Mouse (Mus musculus) ES-E14 (cell line): Measurements from ENCODE around the gene Robo2.

ENCODE experiments used
- MAFK ChIP-seq: IDR thresholded peaks from 2 replicates; pipeline ENCODE4 v1.6.1; 2014; ENCODE audit warnings: mild to moderate bottlenecking, low read depth, low read length, inconsistent platforms; ENCODE audit not compliant: insufficient read depth
- ZC3H11A ChIP-seq: IDR thresholded peaks from 2 replicates; pipeline ENCODE4 v1.6.1; 2012; ENCODE audit warnings: low read depth, mild to moderate bottlenecking, inconsistent platforms, low read length, borderline replicate concordance
- ZNF384 ChIP-seq: IDR thresholded peaks from 2 replicates; pipeline ENCODE4 v1.6.1; 2012; ENCODE audit warnings: low read depth, low read length, inconsistent platforms

- TF ChIP-seq ZNF384 (no peak), MAFK (no peak), ZC3H11A (no peak)
Measured at GRCm38 (mm10) chr16:74065958-74066357, 345.7 kb downstream of the Robo2 start.
